Mouse (Mus musculus) T-helper 1 cell (primary cell): ENCODE measurements around the gene Mgat3.

Experiments
- in situ Hi-C: fragments of 300-600 bp; cut with MboI, MseI; formaldehyde crosslinking; loops from one replicate; pipeline ENCODE4 v1.15.1; 2025; ENCODE audit warnings: high pct_unique_total_duplicates

Mgat3 gene

DNA sequence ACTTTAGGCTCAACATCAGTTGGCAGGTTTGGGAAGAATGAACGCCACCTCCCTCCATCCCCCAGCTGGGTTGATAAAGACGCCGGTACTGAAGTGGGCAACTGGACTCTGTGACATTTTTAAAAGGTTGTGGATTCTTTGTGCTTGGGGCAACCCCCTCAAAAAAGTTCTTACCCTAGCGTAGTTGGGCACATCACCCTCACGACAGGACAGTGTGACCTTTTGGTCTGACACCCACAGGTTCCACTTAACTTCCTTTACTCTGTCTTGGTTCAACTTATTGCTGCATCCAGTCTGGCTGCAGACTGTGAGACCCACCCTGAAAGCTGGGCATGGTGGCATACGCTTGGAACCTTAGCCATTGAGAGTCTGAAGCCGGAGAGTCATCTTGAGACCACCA is 50.2 kb downstream of the Mgat3 start:
- in situ Hi-C loops: no loop called here

DNA sequence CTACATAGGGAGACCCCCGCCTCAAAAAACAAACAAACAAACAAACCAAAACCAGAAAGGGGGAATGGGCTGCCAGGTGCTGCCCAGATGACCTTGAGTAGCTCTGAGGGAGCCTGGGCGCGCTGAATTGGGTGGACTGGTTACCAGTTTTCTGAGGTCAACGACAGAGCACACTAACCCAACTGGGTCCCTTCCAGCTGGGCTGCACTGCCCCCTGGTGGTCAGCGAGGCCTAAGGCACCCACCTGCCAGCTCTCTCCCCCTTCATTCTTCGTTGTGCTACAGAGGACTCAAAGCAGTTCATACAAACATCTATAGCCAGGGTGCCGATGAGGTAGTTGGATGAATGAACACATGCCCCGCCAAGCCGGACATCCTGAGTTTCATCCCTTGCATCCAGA is 51.7 kb downstream of the Mgat3 start:
- in situ Hi-C loops: loop anchor here (25.0 kb wide), 1 partner anchor 1187 kb away; the partner anchor contains the start of genes Dnajb7, St13 and Xpnpep3

DNA sequence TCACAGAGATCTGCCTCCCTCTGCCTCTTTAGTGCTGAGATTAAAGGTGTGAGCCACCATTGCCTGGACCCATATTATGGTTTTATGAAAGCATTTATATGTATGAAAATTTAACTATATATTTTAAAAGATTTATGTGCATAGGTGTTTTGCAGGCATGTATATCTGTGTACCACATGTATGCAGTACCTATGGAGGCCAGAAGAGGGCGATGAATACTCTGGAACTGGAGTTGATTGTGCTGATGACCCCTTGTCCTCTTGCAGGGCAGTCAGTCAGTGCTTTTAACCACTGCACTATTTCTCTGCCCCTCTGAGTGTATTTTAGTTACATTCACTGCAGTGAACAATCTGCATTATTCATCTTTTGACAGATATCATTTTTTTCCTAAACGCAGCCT is 52.3 kb downstream of the Mgat3 start:
- in situ Hi-C loops: loop anchor here (25.0 kb wide), 1 partner anchor 1187 kb away; the partner anchor contains the start of genes Dnajb7, St13 and Xpnpep3

DNA sequence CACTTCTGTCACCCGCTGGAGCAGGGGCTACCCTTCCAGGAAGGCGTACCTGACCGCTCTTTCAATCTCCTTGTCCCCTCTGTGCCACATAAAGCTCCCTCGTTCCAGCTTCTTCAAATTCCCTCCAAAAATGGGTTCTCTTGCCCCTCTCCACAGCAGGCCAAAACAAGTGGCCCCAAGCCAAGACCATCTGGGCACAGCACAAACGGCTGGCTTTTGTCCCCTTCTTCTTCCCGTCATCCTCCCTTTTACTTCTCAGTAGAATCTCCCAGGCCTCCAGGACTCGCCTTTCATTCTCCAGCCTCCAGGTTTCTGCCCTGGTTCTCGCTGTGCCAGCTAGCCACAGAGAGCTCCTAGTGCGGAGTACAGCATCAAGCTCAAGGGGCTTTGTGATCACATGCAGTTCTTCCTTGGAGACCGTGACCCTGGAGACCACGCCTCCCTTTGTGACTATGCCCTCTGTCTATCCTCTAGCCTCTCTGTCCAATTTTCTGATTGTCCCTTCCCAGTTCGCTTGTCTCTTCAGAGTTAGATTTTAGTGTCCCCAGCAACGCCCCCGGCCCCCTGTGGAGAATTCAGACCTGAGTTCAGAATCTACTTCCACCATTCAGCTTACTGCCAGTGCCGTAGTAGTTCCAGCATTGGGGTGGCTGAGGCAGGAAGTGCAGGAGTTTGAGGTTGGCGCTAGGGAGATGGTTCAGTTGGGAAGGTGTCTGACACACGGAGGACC is 54.7 kb downstream of the Mgat3 start:
- in situ Hi-C loops: loop anchor here (25.0 kb wide), 1 partner anchor 1184 kb away; the partner anchor contains the start of genes Dnajb7, St13 and Xpnpep3

DNA sequence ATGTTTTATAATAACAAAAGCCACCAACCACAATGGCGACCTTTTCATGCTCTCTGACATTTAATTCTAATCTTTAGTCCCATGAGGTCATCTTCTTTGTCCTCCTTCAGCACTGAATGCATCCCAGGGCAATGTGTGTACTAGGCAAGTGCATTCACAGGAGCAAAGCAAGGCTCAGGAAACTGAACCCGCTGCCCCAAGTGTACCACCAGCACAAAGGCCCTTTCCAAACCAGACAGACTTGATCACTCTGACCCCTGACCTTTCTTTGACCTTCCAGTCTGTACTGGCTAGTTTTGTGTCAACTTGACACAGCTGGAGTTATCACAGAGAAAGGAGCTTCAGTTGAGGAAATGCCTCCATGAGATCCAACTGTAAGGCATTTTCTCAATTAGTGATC is 58.8 kb downstream of the Mgat3 start:
- in situ Hi-C loops: loop anchor here (5.0 to 25.0 kb wide), 2 partner anchors 80 to 1180 kb away; partner anchors contain the start of genes Dnajb7, St13 and Xpnpep3

DNA sequence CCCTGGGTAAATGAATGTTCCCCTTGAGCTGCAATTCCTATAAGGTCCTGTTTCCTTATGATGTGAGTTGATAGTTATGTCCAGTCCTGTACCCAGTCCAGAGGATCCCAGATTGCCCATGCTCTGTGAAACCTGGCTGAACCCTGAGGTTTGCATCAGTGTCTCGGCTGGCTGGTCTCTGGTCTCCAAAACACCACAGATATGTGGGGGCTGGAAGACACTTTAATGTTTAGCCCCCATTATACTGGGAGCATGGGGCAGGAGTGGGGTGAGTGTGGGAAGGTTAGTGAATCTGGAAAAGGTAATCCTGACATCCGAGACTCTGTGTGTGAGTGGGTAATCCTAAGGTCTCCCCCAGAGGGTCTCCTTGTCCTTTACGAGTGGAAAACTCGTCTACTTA is 59.5 kb downstream of the Mgat3 start:
- in situ Hi-C loops: loop anchor here (5.0 to 25.0 kb wide), 2 partner anchors 81 to 1179 kb away; partner anchors contain the start of genes Dnajb7, St13 and Xpnpep3

DNA sequence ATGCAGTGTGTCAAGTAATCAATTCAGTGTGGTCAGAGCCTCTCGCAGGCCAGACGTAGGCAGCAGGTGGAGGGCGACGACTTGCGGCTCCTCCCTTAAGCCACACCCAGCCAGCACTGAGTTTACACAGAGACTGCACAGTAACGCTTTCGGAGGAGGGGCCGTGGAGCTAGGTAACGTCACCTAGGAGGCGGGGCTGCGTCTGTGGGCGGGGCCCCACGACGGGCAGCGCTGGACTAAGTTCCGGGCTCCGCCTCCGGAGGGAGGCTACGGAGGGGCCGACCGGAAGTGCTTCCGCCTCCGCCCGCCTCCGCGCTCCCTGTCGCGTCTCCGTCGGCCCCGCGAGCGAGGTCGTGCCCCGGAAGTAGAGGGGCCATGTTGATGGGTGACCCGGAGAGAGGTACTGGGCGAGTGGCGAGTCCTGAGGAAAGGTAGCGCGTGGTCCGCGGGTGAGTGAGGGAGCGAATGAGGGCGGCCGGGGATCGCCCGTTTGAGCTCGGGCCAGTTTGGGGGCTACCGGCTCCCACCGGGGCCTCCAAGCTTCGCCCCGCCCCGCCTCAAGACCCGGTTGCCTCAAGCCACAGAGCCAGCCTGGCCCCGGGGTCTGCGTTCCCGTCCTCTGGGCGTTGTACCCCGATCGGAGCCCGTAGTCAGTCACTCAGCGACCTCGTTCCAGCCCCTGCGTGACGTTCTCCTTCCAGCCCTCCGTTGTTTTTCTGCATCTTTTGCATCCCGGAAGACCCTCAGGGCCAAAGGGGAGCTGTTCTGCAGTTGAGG is 60.4 kb downstream of the Mgat3 start, which contains the start of gene Mief1:
Gene Mief1 (plus strand): TSS at position 286 of the 777 bp plus-strand sequence.
- in situ Hi-C loops: loop anchor here (5.0 to 25.0 kb wide), 2 partner anchors 82 to 1178 kb away; partner anchors contain the start of genes Dnajb7, St13 and Xpnpep3

DNA sequence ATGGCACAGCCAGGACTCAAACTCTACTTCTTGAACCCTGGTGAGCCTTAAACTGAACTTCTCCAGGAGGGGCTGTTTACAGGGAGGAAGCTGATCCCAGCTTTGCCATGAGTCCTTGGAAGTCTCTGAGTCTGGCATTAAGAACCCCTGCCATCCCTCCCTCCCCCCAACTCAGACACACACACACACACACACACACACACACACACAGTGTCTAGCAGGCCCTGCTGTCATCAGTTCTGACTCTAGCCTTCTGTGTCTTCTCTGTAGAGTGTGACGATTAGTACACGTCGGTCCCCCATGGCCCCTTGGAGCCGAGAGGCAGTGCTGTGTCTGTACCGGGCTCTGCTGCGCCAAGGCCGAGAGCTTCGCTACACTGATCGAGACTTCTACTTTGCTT is 62.0 kb downstream of the Mgat3 start, which contains the start of gene AC140267.1:
Gene AC140267.1 (plus strand): TSS at position 301 of the 400 bp plus-strand sequence.
- in situ Hi-C loops: loop anchor here (25.0 kb wide), 1 partner anchor 1177 kb away; the partner anchor contains the start of genes Dnajb7, St13 and Xpnpep3

DNA sequence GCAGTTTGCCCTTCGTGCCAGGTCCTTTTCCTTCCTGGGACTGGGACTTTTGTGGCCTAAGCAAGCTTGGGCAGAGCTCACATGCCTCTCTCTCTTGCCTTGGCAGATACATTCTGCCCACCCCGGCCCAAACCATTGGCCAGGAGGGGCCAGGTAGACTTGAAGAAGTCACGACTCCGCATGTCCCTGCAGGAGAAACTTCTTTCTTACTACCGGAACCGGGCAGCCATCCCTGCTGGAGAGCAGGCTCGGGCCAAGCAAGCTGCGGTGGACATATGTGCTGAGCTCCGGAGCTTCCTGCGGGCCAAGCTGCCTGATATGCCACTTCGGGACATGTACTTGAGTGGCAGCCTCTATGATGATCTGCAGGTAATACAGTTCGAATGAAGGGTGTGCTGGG is 74.6 kb downstream of the Mgat3 start:
- in situ Hi-C loops: loop anchor here (25.0 kb wide), 1 partner anchor 1164 kb away; the partner anchor contains the start of genes Dnajb7, St13 and Xpnpep3

DNA sequence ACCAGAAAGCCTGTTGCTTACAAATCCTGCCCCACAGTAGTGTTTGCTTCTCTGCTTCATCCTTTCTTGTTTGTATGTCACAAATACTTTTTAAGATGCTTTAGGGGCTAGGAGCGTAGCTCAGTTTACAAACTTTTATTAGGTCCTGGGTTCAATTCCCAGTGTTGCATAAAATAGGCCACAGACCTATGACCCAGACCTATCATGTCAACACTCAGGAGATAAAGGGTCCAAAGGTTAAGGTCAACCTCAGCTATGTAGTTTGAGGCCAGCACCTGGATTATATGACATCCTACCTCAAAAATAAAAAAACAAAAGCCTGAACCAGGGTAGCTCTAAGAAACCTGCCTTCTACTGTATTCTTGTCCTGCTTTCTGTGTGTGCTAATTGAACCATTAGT is 75.1 kb downstream of the Mgat3 start:
- in situ Hi-C loops: loop anchor here (25.0 kb wide), 1 partner anchor 1164 kb away; the partner anchor contains the start of genes Dnajb7, St13 and Xpnpep3

DNA sequence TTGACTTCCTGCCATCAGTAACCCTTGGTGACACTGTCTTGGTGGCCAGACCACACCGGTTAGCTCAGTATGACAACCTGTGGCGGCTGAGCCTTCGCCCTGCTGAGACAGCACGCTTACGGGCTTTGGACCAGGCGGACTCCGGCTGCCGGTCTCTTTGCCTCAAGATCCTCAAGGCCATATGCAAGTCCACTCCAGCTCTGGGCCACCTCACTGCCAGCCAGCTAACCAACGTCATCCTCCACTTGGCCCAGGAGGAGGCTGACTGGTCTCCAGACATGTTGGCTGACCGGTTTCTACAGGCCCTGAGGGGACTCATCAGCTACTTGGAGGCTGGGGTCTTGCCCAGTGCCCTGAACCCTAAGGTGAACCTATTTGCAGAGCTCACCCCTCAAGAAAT is 76.2 kb downstream of the Mgat3 start:
- in situ Hi-C loops: loop anchor here (25.0 kb wide), 1 partner anchor 1163 kb away; the partner anchor contains the start of genes Dnajb7, St13 and Xpnpep3

DNA sequence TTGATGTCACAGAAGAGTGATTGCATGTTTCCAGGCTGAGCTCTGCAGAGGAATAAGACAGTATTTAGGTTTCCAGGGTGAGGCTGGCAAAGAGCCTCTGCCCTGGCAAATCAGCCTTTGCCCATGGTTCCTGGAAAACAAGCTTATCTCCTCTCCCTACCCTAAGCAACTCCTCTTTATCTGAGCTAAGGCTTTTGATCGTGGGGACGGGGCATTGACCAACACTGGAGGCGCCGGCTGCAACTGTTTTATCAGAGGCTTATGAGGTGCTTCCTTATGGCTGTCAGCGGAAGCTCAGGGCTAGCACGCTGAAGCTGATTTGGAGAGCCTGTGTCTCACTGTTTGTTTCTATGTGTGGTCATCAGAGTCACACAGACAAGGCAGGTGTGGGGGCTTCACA is 77.1 kb downstream of the Mgat3 start:
- in situ Hi-C loops: no loop called here

DNA sequence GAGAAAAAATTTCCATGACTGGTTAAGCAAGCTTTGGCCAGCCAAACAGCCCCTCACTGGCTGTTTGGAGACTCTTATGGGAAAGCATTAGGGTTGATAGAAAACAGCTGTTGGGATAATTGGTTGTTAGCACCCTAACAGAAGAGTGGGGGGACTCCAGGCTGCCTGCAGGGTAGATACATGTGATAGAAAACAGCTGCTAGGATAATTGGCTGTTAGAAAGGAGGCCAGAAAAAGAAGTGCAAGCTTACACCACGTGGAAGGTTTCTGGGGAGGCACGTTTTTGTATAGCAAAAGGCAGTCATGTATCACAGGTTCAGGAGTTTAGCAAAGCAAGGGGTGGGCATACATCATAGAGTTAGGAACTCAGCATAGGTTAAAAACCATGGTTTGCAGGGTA is 80.0 kb downstream of the Mgat3 start:
- in situ Hi-C loops: no loop called here

DNA sequence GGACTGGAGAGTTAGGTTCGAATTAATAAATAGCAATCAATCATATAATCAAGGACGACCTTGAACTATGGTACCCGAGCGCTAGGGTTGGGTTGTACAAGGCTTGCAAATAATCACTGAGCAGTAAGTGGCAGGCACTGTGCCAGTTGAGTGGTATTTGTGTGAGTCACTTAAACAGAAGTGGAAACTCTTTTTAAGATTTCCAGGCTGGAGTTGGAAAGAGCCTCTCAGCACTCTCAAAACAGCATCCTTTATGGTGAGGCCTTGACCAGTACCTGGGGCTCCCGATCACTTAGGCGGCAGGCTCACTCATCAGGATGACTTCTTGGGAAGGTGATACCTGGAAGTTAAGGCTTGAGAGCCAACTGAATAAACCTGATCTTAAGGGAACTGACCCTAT is 80.7 kb downstream of the Mgat3 start:
- in situ Hi-C loops: no loop called here

DNA sequence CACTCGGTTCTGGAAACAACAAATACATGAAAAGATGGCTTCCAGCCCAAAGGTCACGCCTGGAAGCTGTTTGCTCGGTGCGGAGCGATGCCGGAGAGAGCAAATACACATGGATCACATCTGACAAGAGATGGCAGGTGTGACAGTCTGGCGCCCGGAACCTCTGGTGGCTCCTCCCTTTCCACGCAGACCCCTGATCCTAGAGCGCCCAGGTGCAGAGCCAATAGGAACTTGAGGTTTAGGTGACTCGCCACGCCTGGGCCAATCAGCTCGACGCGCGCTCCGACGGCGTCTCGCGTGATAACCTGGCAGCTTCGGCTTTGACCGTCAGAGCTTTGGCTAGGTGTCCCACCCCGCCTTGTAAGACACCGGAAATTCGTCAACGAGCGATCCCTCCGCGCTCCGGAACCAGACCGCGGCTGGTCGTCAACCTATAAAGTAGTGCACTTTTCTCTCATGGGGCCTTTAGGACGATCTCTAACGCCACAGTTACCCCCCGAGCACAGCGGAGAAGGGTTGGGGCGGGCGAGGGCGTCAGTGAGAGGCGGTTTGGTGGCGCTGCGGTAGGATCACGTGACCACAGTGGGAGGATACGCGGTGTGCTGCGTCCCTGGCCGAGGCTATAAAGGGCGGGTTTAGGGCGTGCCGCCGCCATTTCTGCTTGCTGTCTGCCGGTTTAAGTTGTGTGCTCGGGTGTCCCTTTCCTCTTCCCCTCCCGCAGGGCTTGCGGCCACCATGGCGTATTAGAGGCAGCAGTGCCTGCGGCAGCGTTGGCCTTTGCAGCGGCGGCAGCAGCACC is 81.5 kb downstream of the Mgat3 start, which contains the start of gene Atf4:
Gene Atf4 (plus strand): TSS at position 338 of the 799 bp plus-strand sequence.
- in situ Hi-C loops: no loop called here

DNA sequence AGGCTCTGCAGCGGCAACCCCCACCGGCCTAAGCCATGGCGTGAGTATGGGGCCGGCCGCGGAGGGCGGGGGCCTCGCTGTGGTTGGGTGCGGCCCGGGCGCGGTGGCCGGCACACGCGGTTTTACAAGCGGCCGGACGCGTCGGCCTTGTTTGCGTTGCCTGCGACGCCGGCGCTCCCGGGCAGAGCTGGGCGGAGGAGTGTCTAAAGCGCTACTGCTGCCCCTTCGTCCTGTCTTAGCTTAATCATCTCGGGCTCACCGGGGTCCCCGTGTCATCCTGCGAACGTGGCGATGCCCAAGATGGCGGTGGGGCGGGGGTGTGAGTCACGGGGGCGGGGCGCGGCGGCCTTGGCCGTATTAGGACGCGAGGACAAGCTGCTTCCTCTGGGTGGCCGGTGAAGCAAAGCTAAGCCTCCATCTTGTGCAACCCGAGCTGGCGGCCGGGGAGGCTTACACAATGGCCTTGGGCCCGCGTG is 82.2 kb downstream of the Mgat3 start:
- in situ Hi-C loops: no loop called here

DNA sequence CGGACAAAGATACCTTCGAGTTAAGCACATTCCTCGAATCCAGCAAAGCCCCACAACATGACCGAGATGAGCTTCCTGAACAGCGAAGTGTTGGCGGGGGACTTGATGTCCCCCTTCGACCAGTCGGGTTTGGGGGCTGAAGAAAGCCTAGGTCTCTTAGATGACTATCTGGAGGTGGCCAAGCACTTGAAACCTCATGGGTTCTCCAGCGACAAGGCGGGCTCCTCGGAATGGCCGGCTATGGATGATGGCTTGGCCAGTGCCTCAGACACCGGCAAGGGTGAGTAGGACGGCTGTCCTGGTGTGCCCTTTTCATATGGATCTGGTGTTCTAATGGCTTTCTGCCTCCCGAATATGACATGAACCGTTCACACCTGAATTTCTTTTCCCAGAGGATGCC is 82.7 kb downstream of the Mgat3 start:
- in situ Hi-C loops: no loop called here

DNA sequence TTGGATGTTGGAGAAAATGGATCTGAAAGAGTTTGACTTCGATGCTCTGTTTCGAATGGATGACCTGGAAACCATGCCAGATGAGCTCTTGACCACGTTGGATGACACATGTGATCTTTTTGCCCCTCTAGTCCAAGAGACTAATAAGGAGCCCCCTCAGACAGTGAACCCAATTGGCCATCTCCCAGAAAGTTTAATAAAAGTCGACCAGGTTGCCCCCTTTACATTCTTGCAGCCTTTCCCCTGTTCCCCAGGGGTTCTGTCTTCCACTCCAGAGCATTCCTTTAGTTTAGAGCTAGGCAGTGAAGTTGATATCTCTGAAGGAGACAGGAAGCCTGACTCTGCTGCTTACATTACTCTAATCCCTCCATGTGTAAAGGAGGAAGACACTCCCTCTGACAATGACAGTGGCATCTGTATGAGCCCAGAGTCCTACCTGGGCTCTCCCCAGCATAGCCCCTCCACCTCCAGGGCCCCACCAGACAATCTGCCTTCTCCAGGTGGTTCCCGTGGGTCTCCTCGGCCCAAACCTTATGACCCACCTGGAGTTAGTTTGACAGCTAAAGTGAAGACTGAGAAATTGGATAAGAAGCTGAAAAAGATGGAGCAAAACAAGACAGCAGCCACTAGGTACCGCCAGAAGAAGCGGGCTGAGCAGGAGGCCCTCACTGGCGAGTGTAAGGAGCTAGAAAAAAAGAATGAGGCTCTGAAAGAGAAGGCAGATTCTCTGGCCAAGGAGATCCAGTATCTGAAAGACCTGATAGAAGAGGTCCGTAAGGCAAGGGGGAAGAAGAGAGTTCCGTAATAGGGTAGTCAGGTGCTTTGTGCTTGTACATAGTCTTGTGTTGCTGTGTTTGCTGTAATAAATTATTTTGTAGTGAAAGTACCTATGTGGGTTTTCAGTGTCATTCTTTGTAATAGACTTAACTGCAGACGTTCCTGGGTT is 83.4 kb downstream of the Mgat3 start:
- in situ Hi-C loops: no loop called here

DNA sequence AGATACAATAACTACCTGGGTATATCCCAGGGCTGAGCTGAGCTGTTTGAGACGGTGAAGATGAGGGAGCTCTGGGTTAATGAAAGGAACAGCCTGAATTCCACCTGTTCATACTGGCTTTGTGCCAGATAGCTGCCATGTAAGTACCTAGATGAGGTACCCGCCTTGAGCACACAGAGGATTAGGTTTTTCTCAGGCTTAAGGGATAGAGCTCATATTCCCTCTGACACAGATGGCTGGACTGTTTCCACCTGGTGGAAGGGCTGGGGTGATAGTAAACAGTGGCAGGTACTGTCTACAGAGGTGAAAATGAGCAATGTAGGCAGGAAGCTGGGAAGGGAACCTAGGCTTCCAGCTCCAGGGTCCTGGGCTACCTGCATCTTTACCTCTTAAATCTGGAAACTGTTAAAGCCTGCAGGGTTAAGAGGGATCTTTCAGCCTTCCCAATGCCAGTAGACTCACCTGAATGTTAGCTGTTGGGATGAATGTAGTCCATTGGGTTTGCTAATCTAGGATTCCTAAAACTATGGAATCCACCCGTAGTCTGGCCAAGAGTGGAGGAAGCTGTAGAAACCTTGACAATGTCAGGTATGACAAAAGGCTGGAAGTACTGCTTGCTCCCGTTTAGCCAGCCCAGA is 84.2 kb downstream of the Mgat3 start:
- in situ Hi-C loops: no loop called here
